Comparison of ENCODE assay signal across 8 mouse cellular contexts in genomic region chr6:34156057-34156456, GRCm38 (mm10). TPM values are rescaled to one million over a fixed set of nuclear protein-coding genes. Genes with fewer than 3 reads are reported as not detected.
DNase-seq lines count a peak whose midpoint lies in the region; ATAC-seq and TF ChIP-seq lines count a peak whose summit lies in the region.

No protein-coding gene starts in this region.

- peaks cover 31% of the 10 kb centered on the region for H3K36me3 ChIP-seq in heart, embryonic 15.5 days
- peaks cover 4% of the 10 kb centered on the region for H3K36me3 ChIP-seq in heart, embryonic 11.5 days (ENCODE audit: control insufficient read depth, insufficient read depth, low read length)
- peaks cover 42% of the 10 kb centered on the region for H3K36me3 ChIP-seq in G1E (replicated peaks)
- peaks cover 4% of the 10 kb centered on the region for H3K36me3 ChIP-seq in kidney, adult 2 months (ENCODE audit: control insufficient read depth, insufficient read depth, low read length)
- H3K36me3 ChIP-seq in neural tube, embryonic 15.5 days: peaks cover 43% of the 10 kb centered on the region

- peak; percentile 14 for DNase-seq in G1E (ENCODE audit: low spot score)
- peak; percentile 61 for DNase-seq in kidney, adult 2 months
- peak; percentile 41 for DNase-seq in naive thymus-derived CD4-positive, alpha-beta T cell, adult 2 months (ENCODE audit: low read depth)
- DNase-seq in ovary, postnatal 14 days (ENCODE audit: low spot score): no peak
- DNase-seq in layer of hippocampus, adult 11-12 months (ENCODE audit: low spot score): no peak

- ATAC-seq in heart, embryonic 15.5 days (replicated peaks; ENCODE audit: insufficient number of reproducible peaks, insufficient read depth, low FRiP score, low read depth): no peak
- ATAC-seq in heart, embryonic 11.5 days (replicated peaks; ENCODE audit: insufficient number of reproducible peaks, low FRiP score, low TSS enrichment): no peak
- ATAC-seq in G1E (ENCODE audit: extremely low read depth, insufficient number of reproducible peaks, low FRiP score, poor library complexity, severe bottlenecking): peak; percentile 61
- no peak for ATAC-seq in neural tube, embryonic 15.5 days (ENCODE audit: low FRiP score)

- no peak overlapping the region for H3K9ac ChIP-seq in heart, embryonic 15.5 days
- no peak overlapping the region for H3K9ac ChIP-seq in heart, embryonic 11.5 days (ENCODE audit: low read depth, low read length)
- no peak overlapping the region for H3K9ac ChIP-seq in neural tube, embryonic 15.5 days (replicated peaks)

- H3K27me3 ChIP-seq in heart, embryonic 15.5 days: no peaks in the 10 kb centered on the region
- H3K27me3 ChIP-seq in heart, embryonic 11.5 days (ENCODE audit: control insufficient read depth, insufficient read depth, low read length): no peaks in the 10 kb centered on the region
- no peaks in the 10 kb centered on the region; the same call in 1 of the 2 replicates for H3K27me3 ChIP-seq in G1E (ENCODE audit: insufficient read depth, low read length)
- no peaks in the 10 kb centered on the region for H3K27me3 ChIP-seq in kidney, adult 2 months (replicated peaks; ENCODE audit: control insufficient read depth, insufficient read depth, low read length)
- H3K27me3 ChIP-seq in neural tube, embryonic 15.5 days (replicated peaks): no peaks in the 10 kb centered on the region

- TF ChIP-seq POLR2A in kidney, adult 2 months (IDR thresholded peaks at IDR 0.05; ENCODE audit: low read depth, low read length): no peak

- no peak overlapping the region for H3K4me2 ChIP-seq in heart, embryonic 15.5 days
- no peak overlapping the region for H3K4me2 ChIP-seq in heart, embryonic 11.5 days
- no peak overlapping the region for H3K4me2 ChIP-seq in neural tube, embryonic 15.5 days

- H3K9me3 ChIP-seq in heart, embryonic 15.5 days (replicated peaks): no peaks in the 10 kb centered on the region
- H3K9me3 ChIP-seq in heart, embryonic 11.5 days (replicated peaks; ENCODE audit: control insufficient read depth, low read length): no peaks in the 10 kb centered on the region
- no peaks in the 10 kb centered on the region for H3K9me3 ChIP-seq in G1E (replicated peaks)
- H3K9me3 ChIP-seq in neural tube, embryonic 15.5 days (replicated peaks): no peaks in the 10 kb centered on the region

- H3K4me3 ChIP-seq in heart, embryonic 15.5 days: no peak overlapping the region
- H3K4me3 ChIP-seq in heart, embryonic 11.5 days (ENCODE audit: low read depth, low read length): no peak overlapping the region
- no peak overlapping the region for H3K4me3 ChIP-seq in G1E (ENCODE audit: low read depth, low read length)
- H3K4me3 ChIP-seq in kidney, adult 2 months (ENCODE audit: insufficient read depth, low read depth, low read length): no peak overlapping the region
- H3K4me3 ChIP-seq in neural tube, embryonic 15.5 days (replicated peaks): no peak overlapping the region

- peaks cover 39% of the 10 kb centered on the region for H3K4me1 ChIP-seq in heart, embryonic 15.5 days (replicated peaks)
- peaks cover 33% of the 10 kb centered on the region for H3K4me1 ChIP-seq in heart, embryonic 11.5 days (ENCODE audit: control insufficient read depth, insufficient read depth, low read length)
- peaks cover 46% of the 10 kb centered on the region for H3K4me1 ChIP-seq in G1E (ENCODE audit: insufficient read depth, low read depth, low read length)
- H3K4me1 ChIP-seq in kidney, adult 2 months (ENCODE audit: control insufficient read depth, insufficient read depth, low read length): peaks cover 39% of the 10 kb centered on the region
- H3K4me1 ChIP-seq in neural tube, embryonic 15.5 days: peaks cover 27% of the 10 kb centered on the region

- 46% methylated on average over 5 of the region's 5 CpGs for WGBS in heart, embryonic 15.5 days
- 54% methylated on average over 5 of the region's 5 CpGs for WGBS in heart, embryonic 11.5 days (ENCODE audit: insufficient replicate concordance)
- WGBS in kidney, adult 2 months: 6% methylated on average over 5 of the region's 5 CpGs
- WGBS in neural tube, embryonic 15.5 days: 66% methylated on average over 5 of the region's 5 CpGs

- TF ChIP-seq CTCF in G1E (IDR thresholded peaks at IDR 0.05; ENCODE audit: low read depth, low read length): no peak
- TF ChIP-seq CTCF in kidney, adult 2 months (conservative IDR thresholded peaks at IDR 0.05; ENCODE audit: insufficient read depth, insufficient read length, low read depth, low read length): no peak

- peak overlapping the region; percentile 25; the same call in 1 of the 2 replicates for H3K27ac ChIP-seq in heart, embryonic 15.5 days
- no peak overlapping the region for H3K27ac ChIP-seq in heart, embryonic 11.5 days (ENCODE audit: low read depth, low read length)
- peak overlapping the region; percentile 80 for H3K27ac ChIP-seq in kidney, adult 2 months (ENCODE audit: insufficient read depth, low read depth, low read length)
- no peak overlapping the region for H3K27ac ChIP-seq in neural tube, embryonic 15.5 days (replicated peaks)

RNA-seq across cellular contexts. Expression of gene Slc35b4, which starts 20.9 kb away (rescaled TPM):
- polyA plus RNA-seq in heart, embryonic 15.5 days (2015; fragmentation: Nextera tagmentation; extraction: Ambion mirVana): 26.3 and 36.4 TPM in 2 replicates
- 44.6 and 50.4 TPM in 2 replicates for polyA plus RNA-seq in heart, embryonic 11.5 days (2014; fragmentation: Nextera tagmentation; extraction: Ambion mirVana)
- 16.0 and 20.0 TPM in 2 replicates for total RNA-seq in G1E (2014; fragmentation: Nextera tagmentation)
- 14.8 and 16.7 TPM in 2 replicates for total RNA-seq in G1E (2017)
- polyA plus RNA-seq in G1E (2012): 0.61 and 1.1 TPM in 2 replicates
- 88.5 and 90.9 TPM in 2 replicates for polyA plus RNA-seq in kidney, adult 2 months (2012; rRNA removed)
- polyA plus RNA-seq in neural tube, embryonic 15.5 days (2015; fragmentation: Nextera tagmentation; extraction: Ambion mirVana): 39.4 and 47.8 TPM in 2 replicates

Comparison
In these comparisons a context has a peak if more than half of its experiments do, and no peak if none do; other contexts are left out.
1. H3K27ac ChIP-seq: peak in heart, embryonic 15.5 days (single experiment) and kidney, adult 2 months (single experiment); none in heart, embryonic 11.5 days (single experiment) and neural tube, embryonic 15.5 days (single experiment).
2. DNase-seq: peak in G1E (single experiment), kidney, adult 2 months (single experiment) and naive thymus-derived CD4-positive, alpha-beta T cell, adult 2 months (single experiment); none in ovary, postnatal 14 days (single experiment) and layer of hippocampus, adult 11-12 months (single experiment).
3. RNA of gene Slc35b4, which starts 20.9 kb away (polyA plus RNA-seq): 88.5 to 90.9 TPM in kidney, adult 2 months, 44.6 to 50.4 TPM in heart, embryonic 11.5 days, 39.4 to 47.8 TPM in neural tube, embryonic 15.5 days and 26.3 to 36.4 TPM in heart, embryonic 15.5 days; 0.61 to 1.1 TPM in G1E; every median in the first group is over 10 times any median in the second.